Mouse (Mus musculus) right cerebral cortex, postnatal 36 days (tissue): ENCODE measurements around the gene Syndig1l.

Experiments used
- DNase-seq, 2 experiments: peaks; one replicate each; pipeline ENCODE4 v3.0.0; 2022; ENCODE audit warnings: low spot score in 2 of 2, mixed read lengths in 1 of 2

The Syndig1l gene

GRCm38 (mm10) chr12:84674666-84675526 is 23.7 kb downstream of the Syndig1l start:
- DNase-seq = no peak

- no peak for DNase-seq
Observed at GRCm38 (mm10) chr12:84671646-84672045, 27.0 kb downstream of the Syndig1l start.

DNA sequence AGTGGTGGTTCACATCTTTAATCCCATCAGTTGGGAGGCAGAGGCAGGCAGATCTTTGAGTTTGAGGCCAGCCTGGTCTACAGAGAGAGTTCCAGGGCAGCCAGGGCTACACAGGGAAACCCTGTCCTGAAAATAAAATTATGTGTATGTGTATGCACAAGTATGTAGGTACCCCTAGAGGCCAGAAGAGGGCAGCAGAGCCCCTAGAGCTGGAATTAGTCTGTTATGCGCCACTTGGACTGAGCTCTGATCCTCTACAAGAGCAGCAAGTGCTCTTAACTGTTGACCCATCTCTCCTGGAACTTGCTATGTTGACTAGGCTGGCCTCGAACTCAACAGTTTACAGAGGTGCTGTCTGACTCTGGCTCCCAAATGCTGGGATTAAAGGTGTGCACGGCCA is 28.1 kb downstream of the Syndig1l start:
- DNase-seq = no peak

GRCm38 (mm10) chr12:84653912-84654311 is 44.7 kb downstream of the Syndig1l start:
- DNase-seq = no peak

DNA sequence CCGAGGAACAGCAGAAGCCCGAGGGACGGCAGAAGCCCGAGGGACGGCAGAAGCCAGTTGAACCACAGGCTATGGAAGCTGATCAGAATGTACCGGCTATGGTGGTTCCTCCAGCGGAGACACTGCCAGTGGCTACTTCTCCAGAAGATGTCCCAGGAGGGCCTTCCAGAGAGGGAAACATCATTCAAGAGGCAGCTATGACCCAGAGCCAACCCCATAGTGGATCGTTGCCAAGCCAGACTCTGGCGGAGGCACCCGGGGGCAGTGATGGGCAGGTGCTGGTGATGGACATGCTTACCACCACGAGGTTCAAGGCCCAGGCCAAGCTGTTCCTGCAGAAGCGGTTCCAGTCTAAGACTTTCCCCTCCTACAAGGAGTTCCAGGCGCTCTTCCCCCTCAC is 48.4 kb downstream of the Syndig1l start:
- DNase-seq = no peak

DNA sequence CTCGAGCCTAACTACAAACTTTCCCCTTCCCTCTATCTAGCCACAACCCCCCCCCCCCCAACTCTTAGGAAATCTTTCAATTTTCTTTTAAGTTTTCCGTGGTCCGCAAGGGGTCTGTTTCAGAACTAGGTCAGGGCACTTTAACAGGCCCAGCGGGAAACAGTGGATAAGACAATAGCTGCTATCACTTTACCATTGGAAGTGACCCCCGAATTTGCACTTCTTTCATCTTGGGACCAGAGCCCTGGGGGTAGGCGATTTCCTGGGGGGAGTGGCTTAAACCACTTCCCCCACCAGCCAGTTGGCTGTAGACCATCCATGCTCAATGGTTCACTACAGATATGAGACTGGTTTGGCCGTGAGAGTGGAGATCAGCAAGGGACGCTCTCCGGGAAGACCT is 58.0 kb downstream of the Syndig1l start, which contains the start of gene Vrtn:
Vrtn (plus strand) TSS at position 366 of the 400 bp plus-strand sequence.
- DNase-seq = no peak

GRCm38 (mm10) chr12:84640253-84640652 is 58.4 kb downstream of the Syndig1l start:
- no peak for DNase-seq

DNA sequence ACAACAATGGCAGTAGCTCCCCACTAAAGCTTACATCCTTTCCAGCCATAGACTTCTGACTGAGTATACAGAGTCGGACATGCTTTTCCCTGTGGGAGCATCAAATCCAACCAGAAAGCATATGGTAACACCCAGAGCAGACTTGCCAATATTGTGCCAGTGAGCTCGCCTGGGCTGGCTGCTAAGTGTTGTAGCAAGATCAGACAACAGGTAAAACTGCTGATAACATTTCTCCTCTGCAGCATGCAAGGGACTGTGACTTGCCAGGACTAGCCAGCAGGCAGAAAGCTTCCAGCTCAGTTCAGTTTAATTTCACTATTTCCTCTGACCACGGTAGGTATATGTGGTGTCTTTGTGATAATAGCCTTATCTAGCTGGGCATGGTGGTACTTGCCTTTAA is 66.8 kb downstream of the Syndig1l start:
- DNase-seq = no peak
